Mouse (Mus musculus) liver, embryonic 11.5 days (tissue): Measurements from ENCODE around the gene Lrrc63. TPM values are rescaled to one million over a fixed set of nuclear protein-coding genes. Genes with fewer than 3 reads are reported as not detected.

Source experiments
- polyA plus RNA-seq: library from polyadenylated mRNA; unstranded; fragments of >200 nt; fragmentation: Nextera tagmentation; extraction: Ambion mirVana; gene quantifications from 2 replicates; pipeline ENCODE4 v1.2.1, GENCODE M21; 2014

Lrrc63 gene
- polyA plus RNA-seq, 1 experiment from 2014 or later: not detected

Other genes with a start within 250 kb of the Lrrc63 start
- 7.9 and 8.0 TPM in 2 replicates for gene Lrch1, start 183.0 kb downstream of the Lrrc63 start, polyA plus RNA-seq
- gene Rubcnl, start 114.9 kb downstream of the Lrrc63 start, polyA plus RNA-seq: 0.26 TPM in 1 of 2 replicates, not detected in the other
- gene Lcp1, start 220 bp upstream of the Lrrc63 start, polyA plus RNA-seq: 44.3 and 50.4 TPM in 2 replicates
- gene Cpb2, start 111.4 kb upstream of the Lrrc63 start, polyA plus RNA-seq: 44.2 and 44.5 TPM in 2 replicates
- gene Zc3h13, start 153.5 kb upstream of the Lrrc63 start, polyA plus RNA-seq: 18.6 and 20.8 TPM in 2 replicates